Mouse (Mus musculus): Measurements from ENCODE around the gene Sf3a3.

DNA sequence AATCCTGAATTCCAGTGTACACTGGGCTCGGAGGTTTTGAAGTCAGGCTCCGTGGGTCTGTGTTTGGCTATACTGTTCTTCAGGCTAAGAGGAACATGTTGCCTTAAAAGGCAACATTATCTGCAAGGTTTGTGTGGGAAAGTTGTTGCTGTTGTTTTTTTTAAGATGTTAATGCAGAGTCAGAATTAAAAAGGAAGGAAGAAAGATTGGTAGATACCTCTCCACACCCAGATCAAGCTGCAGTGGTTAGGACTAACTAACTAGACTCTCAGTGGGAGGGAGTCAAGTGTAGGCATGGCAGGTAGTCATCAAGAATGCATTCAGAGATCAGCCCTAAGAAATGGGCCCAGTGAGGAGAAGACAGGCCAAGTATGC is 52.0 kb downstream of the Sf3a3 start:
- no peak for TF ChIP-seq CTCF (IDR thresholded peaks at IDR 0.05; ENCODE audit: low read depth)
- TF ChIP-seq EP300 (IDR thresholded peaks at IDR 0.05; ENCODE audit: low read depth): no peak
